Mouse (Mus musculus): ENCODE results near the gene Pigk. TPM values are rescaled to one million over a fixed set of nuclear protein-coding genes. Genes with fewer than 3 reads are reported as not detected.

Gene Pigk
- polyA plus RNA-seq, 1 experiment from 2014 or later = 42.4 TPM

- no peaks in the 10 kb centered on the region for H3K9me3 ChIP-seq (ENCODE audit: control insufficient read depth, low read length)
- H3K27me3 ChIP-seq (ENCODE audit: control insufficient read depth, insufficient read depth, low read length) = no peaks in the 10 kb centered on the region
- no peaks in the 10 kb centered on the region for H3K36me3 ChIP-seq (ENCODE audit: control insufficient read depth, insufficient read depth, low read length)
- 93% methylated on average over 9 of the region's 9 CpGs for WGBS
- no peak overlapping the region for H3K4me2 ChIP-seq (ENCODE audit: low read depth)
- H3K4me1 ChIP-seq (ENCODE audit: control insufficient read depth, insufficient read depth, low read length) = no peaks in the 10 kb centered on the region
- no peak overlapping the region for H3K9ac ChIP-seq (ENCODE audit: low read length)
- H3K4me3 ChIP-seq (ENCODE audit: low read depth, low read length) = no peak overlapping the region
- DNase-seq (ENCODE audit: low spot score) (no peak), ATAC-seq (ENCODE audit: insufficient read depth, low FRiP score, low TSS enrichment) (no peak)
- H3K27ac ChIP-seq (ENCODE audit: low read depth, low read length) = no peak overlapping the region
Measured at GRCm38 (mm10) chr3:152898906-152899305, 185.0 kb downstream of the Pigk start.

- DNase-seq (ENCODE audit: low spot score) = no peak
- H3K27me3 ChIP-seq (ENCODE audit: control insufficient read depth, insufficient read depth, low read length) = no peaks in the 10 kb centered on the region
- no peak for ATAC-seq (ENCODE audit: insufficient read depth, low FRiP score, low TSS enrichment)
- 89% methylated on average over 10 of the region's 10 CpGs for WGBS
- no peaks in the 10 kb centered on the region for H3K36me3 ChIP-seq (ENCODE audit: control insufficient read depth, insufficient read depth, low read length)
- H3K4me2 ChIP-seq (ENCODE audit: low read depth) = no peak overlapping the region
- no peak overlapping the region for H3K9ac ChIP-seq (ENCODE audit: low read length)
- no peaks in the 10 kb centered on the region for H3K4me1 ChIP-seq (ENCODE audit: control insufficient read depth, insufficient read depth, low read length)
- H3K9me3 ChIP-seq (ENCODE audit: control insufficient read depth, low read length) = no peaks in the 10 kb centered on the region
- no peak overlapping the region for H3K4me3 ChIP-seq (ENCODE audit: low read depth, low read length)
- H3K27ac ChIP-seq (ENCODE audit: low read depth, low read length) = no peak overlapping the region
Measured at GRCm38 (mm10) chr3:152905026-152905425, 191.1 kb downstream of the Pigk start.

- no peaks in the 10 kb centered on the region for H3K27me3 ChIP-seq (ENCODE audit: control insufficient read depth, insufficient read depth, low read length)
- no peaks in the 10 kb centered on the region for H3K9me3 ChIP-seq (ENCODE audit: control insufficient read depth, low read length)
- ATAC-seq (ENCODE audit: insufficient read depth, low FRiP score, low TSS enrichment) (no peak), DNase-seq (ENCODE audit: low spot score) (no peak)
- H3K4me1 ChIP-seq (ENCODE audit: control insufficient read depth, insufficient read depth, low read length) = no peaks in the 10 kb centered on the region
- WGBS = 69% methylated on average over 10 of the region's 10 CpGs
- H3K27ac ChIP-seq (ENCODE audit: low read depth, low read length) = no peak overlapping the region
- no peak overlapping the region for H3K9ac ChIP-seq (ENCODE audit: low read length)
- no peak overlapping the region for H3K4me2 ChIP-seq (ENCODE audit: low read depth)
- no peak overlapping the region for H3K4me3 ChIP-seq (ENCODE audit: low read depth, low read length)
- no peaks in the 10 kb centered on the region for H3K36me3 ChIP-seq (ENCODE audit: control insufficient read depth, insufficient read depth, low read length)
Measured at GRCm38 (mm10) chr3:152905800-152906199, 191.9 kb downstream of the Pigk start.

- Histone ChIP-seq H3K9ac (ENCODE audit: low read length) (no peak overlapping the region), H3K27me3 (ENCODE audit: control insufficient read depth, insufficient read depth, low read length) (no peaks in the 10 kb centered on the region), H3K36me3 (ENCODE audit: control insufficient read depth, insufficient read depth, low read length) (no peaks in the 10 kb centered on the region), H3K9me3 (ENCODE audit: control insufficient read depth, low read length) (no peaks in the 10 kb centered on the region), H3K4me3 (ENCODE audit: low read depth, low read length) (no peak overlapping the region), H3K4me2 (ENCODE audit: low read depth) (no peak overlapping the region), H3K27ac (ENCODE audit: low read depth, low read length) (no peak overlapping the region), H3K4me1 (ENCODE audit: control insufficient read depth, insufficient read depth, low read length) (no peaks in the 10 kb centered on the region)
- DNase-seq (ENCODE audit: low spot score) (no peak), ATAC-seq (ENCODE audit: insufficient read depth, low FRiP score, low TSS enrichment) (no peak)
- WGBS = 86% methylated on average over 5 of the region's 5 CpGs
Measured at GRCm38 (mm10) chr3:152907087-152907486, 193.2 kb downstream of the Pigk start.

- no peaks in the 10 kb centered on the region for H3K27me3 ChIP-seq (ENCODE audit: control insufficient read depth, insufficient read depth, low read length)
Measured at GRCm38 (mm10) chr3:152907683-152908082, 193.8 kb downstream of the Pigk start.

GRCm38 (mm10) chr3:152911578-152911977 is 197.7 kb downstream of the Pigk start:
- ATAC-seq (ENCODE audit: insufficient read depth, low FRiP score, low TSS enrichment) = no peak
- 82% methylated on average over 4 of the region's 4 CpGs for WGBS
- no peaks in the 10 kb centered on the region for H3K27me3 ChIP-seq (ENCODE audit: control insufficient read depth, insufficient read depth, low read length)
- no peaks in the 10 kb centered on the region for H3K9me3 ChIP-seq (ENCODE audit: control insufficient read depth, low read length)
- H3K4me1 ChIP-seq (ENCODE audit: control insufficient read depth, insufficient read depth, low read length) = no peaks in the 10 kb centered on the region
- no peak for DNase-seq (ENCODE audit: low spot score)
- H3K9ac ChIP-seq (ENCODE audit: low read length) = no peak overlapping the region
- H3K36me3 ChIP-seq (ENCODE audit: control insufficient read depth, insufficient read depth, low read length) = no peaks in the 10 kb centered on the region
- no peak overlapping the region for H3K4me2 ChIP-seq (ENCODE audit: low read depth)
- no peak overlapping the region for H3K4me3 ChIP-seq (ENCODE audit: low read depth, low read length)
- no peak overlapping the region for H3K27ac ChIP-seq (ENCODE audit: low read depth, low read length)

More at GRCm38 (mm10) chr3:152907683-152908082, 193.8 kb downstream of the Pigk start:
- Histone ChIP-seq H3K27ac (ENCODE audit: low read depth, low read length) (no peak overlapping the region), H3K9me3 (ENCODE audit: control insufficient read depth, low read length) (no peaks in the 10 kb centered on the region), H3K9ac (ENCODE audit: low read length) (no peak overlapping the region), H3K36me3 (ENCODE audit: control insufficient read depth, insufficient read depth, low read length) (no peaks in the 10 kb centered on the region), H3K4me3 (ENCODE audit: low read depth, low read length) (no peak overlapping the region), H3K4me2 (ENCODE audit: low read depth) (no peak overlapping the region), H3K4me1 (ENCODE audit: control insufficient read depth, insufficient read depth, low read length) (no peaks in the 10 kb centered on the region)
- DNase-seq (ENCODE audit: low spot score) (no peak), ATAC-seq (ENCODE audit: insufficient read depth, low FRiP score, low TSS enrichment) (no peak)
- WGBS = 78% methylated on average over 5 of the region's 5 CpGs

- Histone ChIP-seq H3K4me3 (ENCODE audit: low read depth, low read length) (no peak overlapping the region), H3K27ac (ENCODE audit: low read depth, low read length) (no peak overlapping the region), H3K4me2 (ENCODE audit: low read depth) (no peak overlapping the region), H3K27me3 (ENCODE audit: control insufficient read depth, insufficient read depth, low read length) (no peaks in the 10 kb centered on the region), H3K4me1 (ENCODE audit: control insufficient read depth, insufficient read depth, low read length) (no peaks in the 10 kb centered on the region), H3K36me3 (ENCODE audit: control insufficient read depth, insufficient read depth, low read length) (no peaks in the 10 kb centered on the region), H3K9ac (ENCODE audit: low read length) (no peak overlapping the region), H3K9me3 (ENCODE audit: control insufficient read depth, low read length) (no peaks in the 10 kb centered on the region)
- DNase-seq (ENCODE audit: low spot score) = no peak
- WGBS = 88% methylated on average over 23 of the region's 23 CpGs
- ATAC-seq (ENCODE audit: insufficient read depth, low FRiP score, low TSS enrichment) = no peak
Measured at GRCm38 (mm10) chr3:152912216-152913101, 198.6 kb downstream of the Pigk start.

GRCm38 (mm10) chr3:152913150-152913549 is 199.2 kb downstream of the Pigk start:
- H3K9me3 ChIP-seq (ENCODE audit: control insufficient read depth, low read length) = no peaks in the 10 kb centered on the region
- H3K27me3 ChIP-seq (ENCODE audit: control insufficient read depth, insufficient read depth, low read length) = no peaks in the 10 kb centered on the region
- no peaks in the 10 kb centered on the region for H3K36me3 ChIP-seq (ENCODE audit: control insufficient read depth, insufficient read depth, low read length)
- no peak overlapping the region for H3K27ac ChIP-seq (ENCODE audit: low read depth, low read length)
- H3K4me3 ChIP-seq (ENCODE audit: low read depth, low read length) = no peak overlapping the region
- DNase-seq (ENCODE audit: low spot score) (no peak), ATAC-seq (ENCODE audit: insufficient read depth, low FRiP score, low TSS enrichment) (no peak)
- no peak overlapping the region for H3K9ac ChIP-seq (ENCODE audit: low read length)
- H3K4me2 ChIP-seq (ENCODE audit: low read depth) = no peak overlapping the region
- 97% methylated on average over 10 of the region's 10 CpGs for WGBS
- H3K4me1 ChIP-seq (ENCODE audit: control insufficient read depth, insufficient read depth, low read length) = no peaks in the 10 kb centered on the region

- no peak overlapping the region for H3K9ac ChIP-seq (ENCODE audit: low read length)
- H3K4me2 ChIP-seq (ENCODE audit: low read depth) = no peak overlapping the region
- no peaks in the 10 kb centered on the region for H3K4me1 ChIP-seq (ENCODE audit: control insufficient read depth, insufficient read depth, low read length)
- H3K27me3 ChIP-seq (ENCODE audit: control insufficient read depth, insufficient read depth, low read length) = no peaks in the 10 kb centered on the region
- no peaks in the 10 kb centered on the region for H3K36me3 ChIP-seq (ENCODE audit: control insufficient read depth, insufficient read depth, low read length)
- no peak overlapping the region for H3K4me3 ChIP-seq (ENCODE audit: low read depth, low read length)
- DNase-seq (ENCODE audit: low spot score) (no peak), ATAC-seq (ENCODE audit: insufficient read depth, low FRiP score, low TSS enrichment) (no peak)
- H3K9me3 ChIP-seq (ENCODE audit: control insufficient read depth, low read length) = no peaks in the 10 kb centered on the region
- H3K27ac ChIP-seq (ENCODE audit: low read depth, low read length) = no peak overlapping the region
- WGBS = 95% methylated on average over 3 of the region's 3 CpGs
Measured at GRCm38 (mm10) chr3:152913625-152914024, 199.7 kb downstream of the Pigk start.

Data from neural tube, embryonic 11.5 days (tissue).